Mouse (Mus musculus) hindbrain, postnatal 0 days (tissue): Measurements from ENCODE around the gene Dst. TPM values are rescaled to one million over a fixed set of nuclear protein-coding genes. Genes with fewer than 3 reads are reported as not detected.

ENCODE experiments used
- ATAC-seq: fragments of 200-750 bp; cut with Nextera tagmentation; 2 replicates; pipeline ENCODE4 v1.8.0; 2017; ENCODE audit warnings: mild to moderate bottlenecking, moderate TSS enrichment, moderate library complexity
- DNase-seq: peaks from one replicate; pipeline ENCODE4 v3.0.0-alpha.2; 2015; ENCODE audit warnings: low spot score
- H3K27ac ChIP-seq: fragments of 300-500 bp; sonication (generic); 2 replicates; pipeline ENCODE4 v1.5.1; 2014; ENCODE audit warnings: mild to moderate bottlenecking
- H3K27me3 ChIP-seq: fragments of 300-500 bp; sonication (generic); 2 replicates; pipeline ENCODE4 v1.6.1; 2014; ENCODE audit warnings: low read length, mixed read lengths; ENCODE audit not compliant: insufficient read depth
- H3K36me3 ChIP-seq: fragments of 300-500 bp; sonication (generic); 2 replicates; pipeline ENCODE4 v1.6.1; 2014; ENCODE audit warnings: low read length, mixed read lengths; ENCODE audit not compliant: insufficient read depth
- H3K4me1 ChIP-seq: fragments of 300-500 bp; sonication (generic); 2 replicates; pipeline ENCODE4 v1.6.1; 2014; ENCODE audit warnings: antibody characterized with exemption, low read length, mixed read lengths; ENCODE audit not compliant: insufficient read depth
- H3K4me2 ChIP-seq: fragments of 300-500 bp; sonication (generic); 2 replicates; pipeline ENCODE4 v1.6.1; 2014; ENCODE audit warnings: low read depth, mild to moderate bottlenecking, low read length, moderate library complexity, mixed read lengths
- H3K4me3 ChIP-seq: fragments of 300-500 bp; sonication (generic); 2 replicates; pipeline ENCODE4 v1.5.1; 2014; ENCODE audit warnings: low read length
- H3K9ac ChIP-seq: fragments of 300-500 bp; sonication (generic); replicated peaks from 2 replicates; pipeline ENCODE4 v1.6.1; 2014; ENCODE audit warnings: mild to moderate bottlenecking, low read length, moderate library complexity, mixed read lengths
- H3K9me3 ChIP-seq: fragments of 300-500 bp; sonication (generic); 2 replicates; pipeline ENCODE4 v1.6.1; 2016; ENCODE audit warnings: low read length, mixed read lengths
- CTCF ChIP-seq: IDR thresholded peaks from 2 replicates; pipeline ENCODE4 v1.5.1; 2016; ENCODE audit warnings: antibody characterized with exemption, control low read depth, low read depth
- WGBS: fragments of 180-500 bp; shearing (Covaris S2); extraction: QIAGEN DNeasy Blood & Tissue Kit; methylation state at CpG from one replicate; pipeline ENCODE4 v1.1.7; 2014; 5-methylcytosine and 5-hydroxymethylcytosine counted together
- polyA plus RNA-seq: library from polyadenylated mRNA; unstranded; fragments of >200 nt; fragmentation: Nextera tagmentation; extraction: Ambion mirVana; gene quantifications from 2 replicates; pipeline ENCODE4 v1.2.1, GENCODE M21; 2015
- total RNA-seq: library from RNA; depleted of rRNA; stranded (reverse); fragments of >200 nt; gene quantifications from 2 replicates; pipeline ENCODE4 v1.2.3, GENCODE M21; 2014

The Dst gene
- total and polyA plus RNA-seq, 2 experiments from 2014 or later, result 33.0 to 155 TPM

GRCm38 (mm10) chr1:34013490-34013889 is 105.5 kb downstream of the Dst start:
- Histone ChIP-seq H3K4me3 (no peak overlapping the region), H3K27ac (no peak overlapping the region), H3K36me3 (no peaks in the 10 kb centered on the region), H3K9ac (no peak overlapping the region), H3K9me3 (no peaks in the 10 kb centered on the region), H3K4me1 (peaks cover 3% of the 10 kb centered on the region; the same call in 1 of the 2 replicates), H3K4me2 (no peak overlapping the region), H3K27me3 (no peaks in the 10 kb centered on the region)
- no peak for TF ChIP-seq CTCF
- WGBS, result 74% methylated on average over 5 of the region's 5 CpGs
- no peak for ATAC-seq
- DNase-seq, result no peak

GRCm38 (mm10) chr1:34016780-34017179 is 108.8 kb downstream of the Dst start:
- Histone ChIP-seq H3K4me2 (no peak overlapping the region), H3K4me3 (no peak overlapping the region), H3K27me3 (no peaks in the 10 kb centered on the region), H3K9me3 (no peaks in the 10 kb centered on the region), H3K4me1 (peaks cover 10% of the 10 kb centered on the region; the same call in 1 of the 2 replicates), H3K27ac (no peak overlapping the region), H3K36me3 (no peaks in the 10 kb centered on the region), H3K9ac (no peak overlapping the region)
- TF ChIP-seq CTCF, result no peak
- ATAC-seq (no peak), DNase-seq (no peak)
- WGBS, result 72% methylated on average over 15 of the region's 15 CpGs

- Histone ChIP-seq H3K9me3 (no peaks in the 10 kb centered on the region), H3K36me3 (no peaks in the 10 kb centered on the region), H3K4me2 (no peak overlapping the region), H3K9ac (no peak overlapping the region), H3K27me3 (no peaks in the 10 kb centered on the region), H3K27ac (no peak overlapping the region), H3K4me1 (peaks cover 10% of the 10 kb centered on the region; the same call in 1 of the 2 replicates), H3K4me3 (no peak overlapping the region)
- WGBS, result 93% methylated on average over 4 of the region's 4 CpGs
- DNase-seq, result no peak
- no peak for ATAC-seq
- TF ChIP-seq CTCF, result no peak
Observed at GRCm38 (mm10) chr1:34017323-34017722, 109.3 kb downstream of the Dst start.

- no peaks in the 10 kb centered on the region for H3K27me3 ChIP-seq
- no peak for ATAC-seq
- 77% methylated on average over 6 of the region's 6 CpGs for WGBS
Observed at GRCm38 (mm10) chr1:34020599-34020998, 112.6 kb downstream of the Dst start.

DNA sequence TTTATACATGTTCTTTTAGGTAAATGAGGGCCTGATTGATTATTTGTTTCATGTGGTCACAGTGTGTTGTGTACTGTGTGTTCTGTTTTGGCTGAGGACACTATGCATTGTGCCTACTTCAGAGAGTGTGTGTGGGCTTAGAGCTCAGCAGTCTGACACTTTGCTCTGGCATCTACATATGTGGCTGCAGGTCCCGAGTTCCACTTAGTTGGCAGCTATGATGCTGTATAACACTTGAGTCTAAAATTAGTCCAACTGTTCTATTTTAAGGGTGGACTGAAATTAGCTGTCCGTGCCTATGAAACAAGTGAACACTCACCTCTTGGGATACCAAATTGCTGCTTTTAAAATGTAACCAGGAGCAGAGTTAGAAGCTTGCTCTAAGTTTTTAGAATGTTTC is 113.5 kb downstream of the Dst start:
- peak; percentile 22; the same call in 1 of the 2 replicates for ATAC-seq

More at GRCm38 (mm10) chr1:34020599-34020998, 112.6 kb downstream of the Dst start:
- H3K9me3 ChIP-seq, result no peaks in the 10 kb centered on the region
- no peaks in the 10 kb centered on the region for H3K36me3 ChIP-seq
- no peak for DNase-seq
- no peak overlapping the region for H3K4me3 ChIP-seq
- peaks cover 7% of the 10 kb centered on the region; the same call in 1 of the 2 replicates for H3K4me1 ChIP-seq
- H3K4me2 ChIP-seq, result no peak overlapping the region
- H3K27ac ChIP-seq, result no peak overlapping the region; the same call in 1 of the 2 replicates
- TF ChIP-seq CTCF, result no peak
- no peak overlapping the region for H3K9ac ChIP-seq

DNA sequence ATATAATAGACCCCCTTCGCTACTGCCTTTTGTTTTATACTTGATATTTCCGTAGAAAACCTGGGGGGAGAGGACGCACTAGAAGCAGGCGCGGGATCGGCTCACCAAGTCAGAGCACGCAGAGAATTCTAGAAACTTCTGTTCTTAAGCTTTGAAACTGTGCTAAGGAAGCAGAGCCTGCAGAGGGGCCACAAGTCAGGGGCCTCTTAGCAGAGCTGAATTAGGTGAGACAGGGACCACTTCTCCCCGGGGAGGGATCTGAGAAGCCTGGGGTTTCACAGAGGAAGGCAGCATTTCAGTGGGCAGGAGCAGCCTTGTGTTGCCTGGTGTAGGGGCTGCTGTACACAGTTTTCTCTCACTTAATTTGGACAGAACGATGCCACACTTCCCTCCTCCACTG is 115.1 kb downstream of the Dst start:
- H3K9ac ChIP-seq, result no peak overlapping the region
- no peak overlapping the region for H3K27ac ChIP-seq
- DNase-seq (no peak), ATAC-seq (no peak)
- no peaks in the 10 kb centered on the region for H3K9me3 ChIP-seq
- no peaks in the 10 kb centered on the region for H3K36me3 ChIP-seq
- no peaks in the 10 kb centered on the region for H3K27me3 ChIP-seq
- TF ChIP-seq CTCF, result no peak
- 43% methylated on average over 9 of the region's 9 CpGs for WGBS
- peaks cover 7% of the 10 kb centered on the region; the same call in 1 of the 2 replicates for H3K4me1 ChIP-seq
- H3K4me2 ChIP-seq, result no peak overlapping the region
- H3K4me3 ChIP-seq, result no peak overlapping the region

More for the DNA sequence above, 113.5 kb downstream of the Dst start:
- no peak overlapping the region for H3K4me2 ChIP-seq
- no peak overlapping the region for H3K4me3 ChIP-seq
- no peak overlapping the region for H3K27ac ChIP-seq
- no peak overlapping the region for H3K9ac ChIP-seq
- no peak for TF ChIP-seq CTCF
- H3K36me3 ChIP-seq, result no peaks in the 10 kb centered on the region
- H3K9me3 ChIP-seq, result no peaks in the 10 kb centered on the region
- H3K4me1 ChIP-seq, result peaks cover 7% of the 10 kb centered on the region; the same call in 1 of the 2 replicates
- WGBS, result 45% methylated on average over 2 of the region's 2 CpGs
- DNase-seq, result no peak
- no peaks in the 10 kb centered on the region for H3K27me3 ChIP-seq

GRCm38 (mm10) chr1:34025879-34026278 is 117.9 kb downstream of the Dst start:
- Histone ChIP-seq H3K4me3 (no peak overlapping the region), H3K27me3 (no peaks in the 10 kb centered on the region), H3K27ac (no peak overlapping the region), H3K9ac (no peak overlapping the region), H3K36me3 (no peaks in the 10 kb centered on the region), H3K9me3 (no peaks in the 10 kb centered on the region), H3K4me2 (no peak overlapping the region), H3K4me1 (no peaks in the 10 kb centered on the region)
- DNase-seq, result no peak
- no peak for ATAC-seq
- TF ChIP-seq CTCF, result no peak
- 90% methylated on average over 6 of the region's 6 CpGs for WGBS
